Mouse (Mus musculus) heart, embryonic 16.5 days (tissue): ENCODE results near the gene Esrp2. TPM values are rescaled to one million over a fixed set of nuclear protein-coding genes. Genes with fewer than 3 reads are reported as not detected.

Source experiments
- ATAC-seq: fragments of 200-750 bp; cut with Nextera tagmentation; replicated peaks from 2 replicates; pipeline ENCODE4 v1.8.0; 2017; ENCODE audit warnings: moderate number of reproducible peaks; ENCODE audit not compliant: insufficient read depth, low FRiP score; ENCODE audit errors: extremely low read depth
- H3K27ac ChIP-seq: fragments of 300-500 bp; sonication (generic); 2 replicates; pipeline ENCODE4 v1.5.1; 2014; ENCODE audit warnings: mild to moderate bottlenecking, low read length, control low read depth, moderate library complexity
- H3K27me3 ChIP-seq: fragments of 300-500 bp; sonication (generic); 2 replicates; pipeline ENCODE4 v1.6.1; 2014; ENCODE audit warnings: low read length, mixed read lengths; ENCODE audit not compliant: control insufficient read depth, insufficient read depth
- H3K36me3 ChIP-seq: fragments of 300-500 bp; sonication (generic); 2 replicates; pipeline ENCODE4 v1.6.1; 2014; ENCODE audit not compliant: control insufficient read depth, insufficient read depth
- H3K4me1 ChIP-seq: fragments of 300-500 bp; sonication (generic); 2 replicates; pipeline ENCODE4 v1.6.1; 2014; ENCODE audit warnings: low read length, mixed read lengths; ENCODE audit not compliant: control insufficient read depth, insufficient read depth
- H3K4me2 ChIP-seq: fragments of 300-500 bp; sonication (generic); 2 replicates; pipeline ENCODE4 v1.6.1; 2014; ENCODE audit warnings: low read depth, mild to moderate bottlenecking, control low read depth, low read length
- H3K4me3 ChIP-seq: fragments of 300-500 bp; sonication (generic); 2 replicates; pipeline ENCODE4 v1.5.1; 2014; ENCODE audit warnings: mild to moderate bottlenecking, control low read depth, low read length
- H3K9ac ChIP-seq: fragments of 300-500 bp; sonication (generic); 2 replicates; pipeline ENCODE4 v1.6.1; 2014; ENCODE audit warnings: low read length, control low read depth
- H3K9me3 ChIP-seq: fragments of 300-500 bp; sonication (generic); replicated peaks from 2 replicates; pipeline ENCODE4 v1.6.1; 2016; ENCODE audit warnings: low read length; ENCODE audit not compliant: control insufficient read depth
- WGBS: fragments of 180-500 bp; shearing (Covaris S2); extraction: QIAGEN DNeasy Blood & Tissue Kit; methylation state at CpG from one replicate; pipeline ENCODE4 v1.1.7; 2014; 5-methylcytosine and 5-hydroxymethylcytosine counted together
- polyA plus RNA-seq: library from polyadenylated mRNA; unstranded; fragments of >200 nt; fragmentation: Nextera tagmentation; extraction: Ambion mirVana; gene quantifications from 2 replicates; pipeline ENCODE4 v1.2.1, GENCODE M21; 2015

The Esrp2 gene
- polyA plus RNA-seq, 1 experiment from 2014 or later: 1.9 TPM

DNA sequence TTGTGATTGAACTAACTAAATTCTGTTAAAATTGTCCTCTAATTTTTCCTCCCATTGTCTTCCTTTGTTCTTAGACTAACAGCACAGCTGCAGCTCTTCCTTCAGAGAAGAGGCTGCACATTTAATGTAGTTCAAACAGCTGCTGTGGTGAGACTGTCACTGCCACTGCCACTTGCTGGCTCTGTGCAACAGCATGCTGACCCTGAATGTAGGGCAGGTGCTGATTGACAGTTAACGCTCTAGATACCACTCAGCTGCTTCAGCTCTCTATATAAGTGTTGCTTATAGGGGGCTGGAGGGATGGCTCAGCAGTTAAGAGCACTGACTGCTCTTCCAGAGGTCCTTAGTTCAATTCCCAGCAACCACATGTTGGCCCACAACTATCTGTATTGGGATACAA, 24.3 kb downstream of the Esrp2 start:
- no peak overlapping the region for H3K9ac ChIP-seq

DNA sequence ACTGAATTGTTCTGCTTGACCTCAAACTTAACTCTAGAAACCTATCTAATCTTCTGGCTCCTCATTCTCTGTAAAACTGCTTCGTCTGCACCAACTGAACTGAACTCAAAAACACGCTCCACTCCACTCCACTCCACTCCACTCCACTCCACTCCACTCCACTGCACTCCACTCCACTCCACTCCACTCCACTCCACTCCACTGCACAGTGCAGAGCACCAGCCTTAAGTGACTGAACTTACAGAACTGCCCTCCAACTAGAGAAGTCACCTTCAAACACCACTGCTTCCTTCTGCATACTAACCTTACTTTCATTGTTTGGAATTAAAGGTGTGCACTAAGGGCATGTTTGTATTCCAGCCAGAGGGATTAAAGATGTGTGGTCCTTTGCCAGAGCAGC, 24.7 kb downstream of the Esrp2 start:
- Histone ChIP-seq H3K4me1 (no peaks in the 10 kb centered on the region), H3K9me3 (no peaks in the 10 kb centered on the region), H3K4me3 (no peak overlapping the region), H3K27me3 (no peaks in the 10 kb centered on the region), H3K9ac (no peak overlapping the region), H3K27ac (peak overlapping the region; percentile 33; the same call in 1 of the 2 replicates), H3K36me3 (peaks cover 26% of the 10 kb centered on the region), H3K4me2 (no peak overlapping the region)
- 62% methylated on average over 2 of the region's 2 CpGs for WGBS
- ATAC-seq: no peak

More for the DNA sequence above, 24.3 kb downstream of the Esrp2 start:
- Histone ChIP-seq H3K4me3 (no peak overlapping the region), H3K4me1 (no peaks in the 10 kb centered on the region), H3K36me3 (peaks cover 26% of the 10 kb centered on the region), H3K27ac (no peak overlapping the region), H3K4me2 (no peak overlapping the region), H3K27me3 (no peaks in the 10 kb centered on the region), H3K9me3 (no peaks in the 10 kb centered on the region)
- peak; percentile 73 for ATAC-seq
- 63% methylated on average over 1 of the region's 1 CpGs for WGBS

DNA sequence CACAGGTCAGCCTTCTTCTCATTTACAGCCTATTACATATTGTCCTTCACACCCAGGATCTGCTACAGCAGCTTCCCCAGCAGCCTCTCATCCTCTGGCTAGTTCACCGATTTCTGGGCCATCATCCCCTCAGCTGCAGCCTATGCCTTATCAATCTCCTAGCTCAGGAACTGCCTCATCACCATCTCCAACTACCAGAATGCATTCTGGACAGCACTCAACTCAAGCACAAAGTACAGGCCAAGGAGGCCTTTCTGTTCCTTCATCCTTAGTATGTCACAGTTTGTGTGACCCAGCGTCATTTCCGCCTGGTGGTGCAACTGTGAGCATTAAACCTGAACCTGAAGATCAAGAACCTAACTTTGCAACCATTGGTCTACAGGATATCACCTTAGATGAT, 28.0 kb downstream of the Esrp2 start:
- no peak overlapping the region for H3K9ac ChIP-seq
- ATAC-seq: no peak
- H3K4me2 ChIP-seq: no peak overlapping the region
- peaks cover 24% of the 10 kb centered on the region for H3K36me3 ChIP-seq
- no peak overlapping the region for H3K4me3 ChIP-seq
- H3K27ac ChIP-seq: no peak overlapping the region
- no peaks in the 10 kb centered on the region for H3K27me3 ChIP-seq
- 95% methylated on average over 3 of the region's 3 CpGs for WGBS
- no peaks in the 10 kb centered on the region for H3K4me1 ChIP-seq
- H3K9me3 ChIP-seq: no peaks in the 10 kb centered on the region

DNA sequence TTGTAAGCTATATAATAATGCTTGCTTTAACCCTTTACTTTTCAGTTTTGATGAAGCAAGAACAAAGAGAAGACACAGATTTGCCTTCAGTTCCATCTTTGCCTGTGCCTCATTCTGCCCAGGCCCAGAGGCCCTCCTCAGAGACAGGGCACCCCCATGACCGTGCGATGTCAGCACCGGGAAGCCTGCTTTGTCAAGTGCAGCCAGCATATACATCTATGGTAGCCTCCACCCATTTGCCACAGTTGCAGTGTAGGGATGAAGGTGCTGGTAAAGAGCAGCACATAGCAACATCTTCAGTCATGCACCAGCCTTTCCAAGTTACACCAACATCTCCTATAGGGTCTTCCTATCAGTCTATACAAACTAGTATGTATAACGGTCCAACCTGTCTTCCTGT, 28.7 kb downstream of the Esrp2 start:
- Histone ChIP-seq H3K9me3 (no peaks in the 10 kb centered on the region), H3K4me1 (no peaks in the 10 kb centered on the region), H3K36me3 (peaks cover 24% of the 10 kb centered on the region), H3K9ac (no peak overlapping the region), H3K4me2 (no peak overlapping the region), H3K27ac (no peak overlapping the region), H3K4me3 (no peak overlapping the region), H3K27me3 (no peaks in the 10 kb centered on the region)
- WGBS: 95% methylated on average over 4 of the region's 4 CpGs
- no peak for ATAC-seq

DNA sequence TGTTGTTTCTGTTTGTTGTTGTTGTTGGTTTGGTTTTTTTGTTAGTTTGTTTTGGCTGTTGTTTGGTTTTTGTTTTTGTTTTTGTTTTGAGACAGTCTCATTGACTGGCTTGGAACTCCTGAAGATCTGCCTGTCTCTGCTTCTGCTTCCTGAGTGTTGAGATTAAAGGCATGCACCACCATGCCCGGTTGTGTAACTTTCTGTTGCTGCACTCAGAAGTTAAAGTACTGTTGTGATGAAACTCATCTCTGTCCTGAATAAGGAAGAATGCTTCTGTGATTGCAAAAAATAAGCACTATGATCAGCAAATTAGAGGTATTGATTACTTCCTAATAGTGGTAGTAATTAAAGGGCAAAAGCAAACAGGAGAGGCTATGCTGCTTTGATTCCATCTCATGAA, 30.6 kb downstream of the Esrp2 start:
- 78% methylated on average over 1 of the region's 1 CpGs for WGBS
- H3K4me3 ChIP-seq: no peak overlapping the region
- H3K4me2 ChIP-seq: no peak overlapping the region
- H3K9ac ChIP-seq: no peak overlapping the region
- no peaks in the 10 kb centered on the region for H3K27me3 ChIP-seq
- no peak for ATAC-seq
- no peaks in the 10 kb centered on the region for H3K4me1 ChIP-seq
- no peaks in the 10 kb centered on the region for H3K9me3 ChIP-seq
- H3K27ac ChIP-seq: no peak overlapping the region
- H3K36me3 ChIP-seq: peaks cover 25% of the 10 kb centered on the region

DNA sequence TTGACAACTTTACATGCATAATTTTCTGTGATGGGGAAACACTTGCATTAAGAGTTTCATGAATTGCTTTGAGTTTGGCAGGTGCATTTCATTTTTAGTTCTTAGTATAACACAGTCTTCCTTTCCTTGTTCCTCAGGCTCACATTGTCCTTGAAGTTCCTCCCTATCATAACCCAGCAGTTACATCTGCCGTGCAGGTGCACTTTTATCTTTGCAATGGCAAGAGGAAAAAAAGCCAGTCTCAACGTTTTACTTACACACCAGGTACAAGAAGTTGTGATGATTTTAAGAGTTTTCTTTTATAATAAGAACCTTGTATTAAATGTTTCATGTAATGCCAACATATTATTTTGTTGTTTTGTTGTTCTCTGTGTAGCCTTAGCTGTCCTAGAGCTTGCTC, 32.9 kb downstream of the Esrp2 start:
- Histone ChIP-seq H3K36me3 (peaks cover 24% of the 10 kb centered on the region), H3K4me1 (no peaks in the 10 kb centered on the region), H3K9me3 (no peaks in the 10 kb centered on the region), H3K27me3 (no peaks in the 10 kb centered on the region), H3K9ac (no peak overlapping the region), H3K27ac (no peak overlapping the region), H3K4me3 (no peak overlapping the region), H3K4me2 (no peak overlapping the region)
- WGBS: 78% methylated on average over 2 of the region's 2 CpGs
- no peak for ATAC-seq

DNA sequence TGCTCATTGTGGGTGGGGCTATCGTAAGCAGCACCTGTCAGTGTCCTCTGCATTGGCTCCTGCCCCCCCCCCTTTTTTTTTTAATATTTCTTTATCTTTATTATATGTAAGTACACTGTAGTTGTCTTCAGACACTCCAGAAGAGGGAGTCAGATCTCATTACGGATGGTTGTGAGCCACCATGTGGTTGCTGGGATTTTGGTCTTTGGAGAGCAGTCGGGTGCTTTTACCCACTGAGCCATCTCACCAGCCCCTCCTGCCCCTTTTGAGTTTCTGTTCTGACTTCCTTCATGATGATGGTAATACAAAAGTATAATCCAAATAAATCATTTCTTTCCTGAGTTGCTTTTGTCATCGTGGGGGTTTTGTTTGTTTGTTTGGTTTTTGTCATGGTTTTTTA, 34.5 kb downstream of the Esrp2 start:
- peaks cover 14% of the 10 kb centered on the region for H3K36me3 ChIP-seq
- no peak overlapping the region for H3K27ac ChIP-seq
- no peak overlapping the region for H3K4me2 ChIP-seq
- H3K4me3 ChIP-seq: no peak overlapping the region
- no peaks in the 10 kb centered on the region for H3K27me3 ChIP-seq
- no peaks in the 10 kb centered on the region for H3K9me3 ChIP-seq
- H3K4me1 ChIP-seq: no peaks in the 10 kb centered on the region
- 86% methylated on average over 4 of the region's 4 CpGs for WGBS
- no peak overlapping the region for H3K9ac ChIP-seq
- ATAC-seq: no peak

Other genes with a start within 250 kb of the Esrp2 start
- gene Nrn1l, start 243.4 kb downstream of the Esrp2 start, polyA plus RNA-seq: 0.69 and 0.89 TPM in 2 replicates
- 22.8 and 25.1 TPM in 2 replicates for gene Pskh1, start 236.5 kb downstream of the Esrp2 start, polyA plus RNA-seq
- gene Ctrl, start 203.1 kb downstream of the Esrp2 start, polyA plus RNA-seq: 0.79 and 0.89 TPM in 2 replicates
- gene Psmb10, start 198.5 kb downstream of the Esrp2 start, polyA plus RNA-seq: 89.4 and 112 TPM in 2 replicates
- 1.3 and 1.7 TPM in 2 replicates for gene Lcat, start 193.6 kb downstream of the Esrp2 start, polyA plus RNA-seq
- gene Slc12a4, start 170.9 kb downstream of the Esrp2 start, polyA plus RNA-seq: 38.5 and 43.1 TPM in 2 replicates
- gene Dpep3, start 157.5 kb downstream of the Esrp2 start, polyA plus RNA-seq: not detected in 2 replicates
- gene Dus2, start 145.6 kb downstream of the Esrp2 start, polyA plus RNA-seq: 14.4 and 15.5 TPM in 2 replicates
- 0.13 and 0.16 TPM in 2 replicates for gene Dpep2nb, start 131.0 kb downstream of the Esrp2 start, polyA plus RNA-seq
- gene Ddx28, start 125.1 kb downstream of the Esrp2 start, polyA plus RNA-seq: 12.8 and 14.8 TPM in 2 replicates
- gene Nfatc3, start 78.1 kb downstream of the Esrp2 start, polyA plus RNA-seq: 3.7 and 4.3 TPM in 2 replicates
- 7.7 and 7.8 TPM in 2 replicates for gene Pla2g15, start 13.4 kb upstream of the Esrp2 start, polyA plus RNA-seq
- gene Slc7a6, start 31.9 kb upstream of the Esrp2 start, polyA plus RNA-seq: 21.1 and 28.5 TPM in 2 replicates
- 20.1 and 21.1 TPM in 2 replicates for gene Slc7a6os, start 74.0 kb upstream of the Esrp2 start, polyA plus RNA-seq
- gene Prmt7, start 74.0 kb upstream of the Esrp2 start, polyA plus RNA-seq: 34.1 and 34.4 TPM in 2 replicates
- 2.7 and 2.9 TPM in 2 replicates for gene Smpd3, start 201.0 kb upstream of the Esrp2 start, polyA plus RNA-seq